Mouse (Mus musculus): ENCODE measurements around the gene Furin.

GRCm38 (mm10) chr7:80398654-80399444, 6.4 kb downstream of the Furin start:
- TF ChIP-seq POLR2A (IDR thresholded peaks at IDR 0.05; ENCODE audit: borderline replicate concordance, low read depth, low read length), result no peak
- TF ChIP-seq CTCF (IDR thresholded peaks at IDR 0.05; ENCODE audit: low read depth, low read length), result no peak

All from bone marrow macrophage, adult 2 months (primary cell).